Comparison of ENCODE assay signal across 29 mouse cellular contexts in the genomic region with DNA sequence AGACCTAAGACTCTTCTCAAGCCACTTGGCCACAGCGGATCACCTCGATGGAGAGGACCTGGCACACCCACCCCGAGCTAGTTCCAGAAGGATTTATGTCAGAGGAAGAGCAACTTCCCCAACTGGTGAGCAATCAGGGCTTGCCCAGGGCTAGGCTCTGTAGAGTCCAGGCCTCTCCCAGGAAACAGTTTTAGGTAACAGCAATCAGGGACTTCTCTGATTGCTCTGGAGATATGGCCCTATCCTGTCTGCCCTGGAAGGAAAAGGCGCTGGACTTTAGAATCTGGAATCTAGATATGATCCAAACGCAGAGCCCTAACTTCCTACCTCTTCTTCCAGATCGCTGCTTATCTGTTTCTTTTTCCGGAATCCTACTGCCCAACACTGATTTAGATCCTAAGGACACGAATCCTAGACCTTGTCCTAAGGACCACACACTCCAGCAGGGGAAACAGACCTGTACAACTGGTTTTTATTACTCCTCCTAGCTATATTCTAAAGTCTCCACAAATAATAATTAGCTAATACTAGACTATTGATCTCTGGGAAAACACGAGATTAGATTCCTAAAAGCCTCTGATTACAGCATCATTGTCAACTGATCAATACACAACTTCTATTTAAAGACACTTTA. TPM values are rescaled to one million over a fixed set of nuclear protein-coding genes. Genes with fewer than 3 reads are reported as not detected.
DNase-seq lines count a peak whose midpoint lies in the region; ATAC-seq and TF ChIP-seq lines count a peak whose summit lies in the region.
"Had no signal": no experiment of that assay in that cellular context is flagged by ENCODE, and none has a peak within 500 bp of the region (broad histone marks: within the 10 kb centered on the region; RNA-seq: fewer than 3 reads in every experiment).

No protein-coding gene starts in this region.

- no peak for ATAC-seq in liver, embryonic 11.5 days (replicated peaks; ENCODE audit: low FRiP score)
- peak; percentile 65 for ATAC-seq in intestine, postnatal 0 days
- ATAC-seq: forebrain, embryonic 13.5 days; forebrain, embryonic 16.5 days; hindbrain, embryonic 16.5 days had no signal

- TF ChIP-seq POLR2A in liver, adult 2 months (IDR thresholded peaks at IDR 0.05; ENCODE audit: extremely low read depth, insufficient read depth, low read length), result no peak
- no peak for TF ChIP-seq POLR2A in cerebellum, adult 2 months (IDR thresholded peaks at IDR 0.05; ENCODE audit: borderline replicate concordance, insufficient read depth, low read length)

- H3K9me3 ChIP-seq in liver, embryonic 11.5 days (ENCODE audit: control insufficient read depth, low read length), result no peaks in the 10 kb centered on the region
- H3K9me3 ChIP-seq in intestine, postnatal 0 days (ENCODE audit: control insufficient read depth), result no peaks in the 10 kb centered on the region
- H3K9me3 ChIP-seq: embryonic facial prominence, embryonic 10.5 days; embryonic facial prominence, embryonic 13.5 days; forebrain, embryonic 10.5 days; forebrain, embryonic 13.5 days; hindbrain, embryonic 12.5 days had no signal

- H3K27ac ChIP-seq in liver, adult 2 months (replicated peaks; ENCODE audit: insufficient read depth, low read depth, low read length), result no peak overlapping the region
- no peak overlapping the region for H3K27ac ChIP-seq in liver, embryonic 11.5 days (ENCODE audit: low read depth, low read length)
- H3K27ac ChIP-seq in intestine, postnatal 0 days (ENCODE audit: low read depth, low read length), result no peak overlapping the region
- no peak overlapping the region for H3K27ac ChIP-seq in cerebellum, adult 2 months (ENCODE audit: insufficient read depth, low read length)
- H3K27ac ChIP-seq: embryonic facial prominence, embryonic 10.5 days; embryonic facial prominence, embryonic 13.5 days; forebrain, embryonic 10.5 days; forebrain, embryonic 13.5 days; hindbrain, embryonic 12.5 days had no signal

- peaks cover 3% of the 10 kb centered on the region; the same call in 1 of the 2 replicates for H3K27me3 ChIP-seq in liver, adult 2 months (ENCODE audit: control insufficient read depth, insufficient read depth, low read length)
- no peaks in the 10 kb centered on the region for H3K27me3 ChIP-seq in liver, embryonic 11.5 days (replicated peaks; ENCODE audit: control insufficient read depth, insufficient read depth, low read length)
- no peaks in the 10 kb centered on the region for H3K27me3 ChIP-seq in intestine, postnatal 0 days (replicated peaks; ENCODE audit: control insufficient read depth, insufficient read depth, low read length)
- no peaks in the 10 kb centered on the region for H3K27me3 ChIP-seq in cerebellum, adult 2 months (ENCODE audit: control insufficient read depth, insufficient read depth, low read length)
- H3K27me3 ChIP-seq: embryonic facial prominence, embryonic 13.5 days; forebrain, embryonic 13.5 days; hindbrain, embryonic 12.5 days had no signal

- TF ChIP-seq CTCF in liver, adult 2 months (IDR thresholded peaks at IDR 0.05; ENCODE audit: low read depth, low read length), result no peak
- no peak for TF ChIP-seq CTCF in intestine, postnatal 0 days (IDR thresholded peaks at IDR 0.05; ENCODE audit: low read depth)
- no peak for TF ChIP-seq CTCF in cerebellum, adult 2 months (IDR thresholded peaks at IDR 0.05; ENCODE audit: borderline replicate concordance, insufficient read depth, low read depth, low read length)

- no peaks in the 10 kb centered on the region for H3K36me3 ChIP-seq in liver, adult 2 months (ENCODE audit: control insufficient read depth, insufficient read depth, low read length)
- no peaks in the 10 kb centered on the region for H3K36me3 ChIP-seq in liver, embryonic 11.5 days (ENCODE audit: control insufficient read depth, insufficient read depth, low read length)
- H3K36me3 ChIP-seq in intestine, postnatal 0 days (ENCODE audit: control insufficient read depth, insufficient read depth), result no peaks in the 10 kb centered on the region
- H3K36me3 ChIP-seq: embryonic facial prominence, embryonic 10.5 days; embryonic facial prominence, embryonic 13.5 days; forebrain, embryonic 10.5 days; hindbrain, embryonic 12.5 days had no signal

- no peak overlapping the region for H3K4me2 ChIP-seq in liver, embryonic 11.5 days
- H3K4me2 ChIP-seq in intestine, postnatal 0 days (replicated peaks; ENCODE audit: low read depth), result peak overlapping the region; percentile 21; the same call in 1 of the 2 replicates
- H3K4me2 ChIP-seq: embryonic facial prominence, embryonic 13.5 days; forebrain, embryonic 13.5 days; heart, embryonic 11.5 days; hindbrain, embryonic 12.5 days had no signal

- no peak overlapping the region for H3K4me3 ChIP-seq in liver, adult 2 months (ENCODE audit: insufficient read depth, low read depth, low read length)
- no peak overlapping the region for H3K4me3 ChIP-seq in liver, embryonic 11.5 days (ENCODE audit: low read depth, low read length)
- no peak overlapping the region for H3K4me3 ChIP-seq in intestine, postnatal 0 days (ENCODE audit: low read depth, low read length)
- H3K4me3 ChIP-seq in cerebellum, adult 2 months (replicated peaks; ENCODE audit: insufficient read depth, low read depth, low read length), result no peak overlapping the region
- H3K4me3 ChIP-seq: embryonic facial prominence, embryonic 10.5 days; embryonic facial prominence, embryonic 13.5 days; forebrain, embryonic 10.5 days; forebrain, embryonic 13.5 days; hindbrain, embryonic 12.5 days had no signal

- peak; percentile 86 for DNase-seq in liver, adult 2 months (ENCODE audit: extremely low read depth, low read depth, low spot score)
- no peak for DNase-seq in liver, embryonic 11.5 days (ENCODE audit: low spot score)
- peak; percentile 19 for DNase-seq in thymus, postnatal 4 days
- no peak for DNase-seq in thymus, postnatal 36 days
- DNase-seq in lung, adult 18-20 months, result no peak
- DNase-seq in cerebellum, adult 2 months, result no peak
- DNase-seq: adrenal gland, adult 2 months; adrenal gland, postnatal 14 days; cerebellum, adult 11 months; cerebellum, adult 8-10 months; cerebellum, postnatal 10 days; cerebellum, postnatal 36 days; embryo, embryonic 11 days; gastrocnemius, postnatal 10 days; gastrocnemius, postnatal 36 days had no signal

- H3K4me1 ChIP-seq in liver, adult 2 months (ENCODE audit: control insufficient read depth, insufficient read depth, low read length), result peaks cover 4% of the 10 kb centered on the region
- no peaks in the 10 kb centered on the region for H3K4me1 ChIP-seq in liver, embryonic 11.5 days (replicated peaks; ENCODE audit: control insufficient read depth, insufficient read depth, low read length)
- peaks cover 3% of the 10 kb centered on the region; the same call in 1 of the 2 replicates for H3K4me1 ChIP-seq in intestine, postnatal 0 days (replicated peaks; ENCODE audit: control insufficient read depth, insufficient read depth, low read length)
- no peaks in the 10 kb centered on the region for H3K4me1 ChIP-seq in cerebellum, adult 2 months (ENCODE audit: control insufficient read depth, insufficient read depth, low read length)
- H3K4me1 ChIP-seq: embryonic facial prominence, embryonic 10.5 days; embryonic facial prominence, embryonic 13.5 days; forebrain, embryonic 10.5 days; forebrain, embryonic 13.5 days; hindbrain, embryonic 12.5 days had no signal

- H3K79me2 ChIP-seq in liver, adult 2 months (ENCODE audit: control insufficient read depth, insufficient read depth, low read length), result no peaks in the 10 kb centered on the region

- WGBS in liver, adult 2 months, result 36% methylated on average over 9 of the region's 9 CpGs
- WGBS in liver, embryonic 11.5 days, result 73% methylated on average over 9 of the region's 9 CpGs
- WGBS in intestine, postnatal 0 days, result 46% methylated on average over 9 of the region's 9 CpGs
- 87% methylated on average over 9 of the region's 9 CpGs for WGBS in cerebellum, adult 2 months

- H3K9ac ChIP-seq in liver, adult 2 months (ENCODE audit: low read depth, low read length), result peak overlapping the region; percentile 9; the same call in 1 of the 2 replicates
- no peak overlapping the region for H3K9ac ChIP-seq in liver, embryonic 11.5 days (ENCODE audit: low read depth, low read length)
- no peak overlapping the region for H3K9ac ChIP-seq in intestine, postnatal 0 days (ENCODE audit: low read depth, low read length)
- H3K9ac ChIP-seq: embryonic facial prominence, embryonic 13.5 days; forebrain, embryonic 13.5 days; hindbrain, embryonic 12.5 days had no signal

RNA-seq across cellular contexts. Expression of gene Mfsd2a, which starts 25.4 kb away (rescaled TPM):
- 40.6 and 44.0 TPM in 2 replicates for total RNA-seq in liver, adult 2 months (2014; rRNA removed)
- polyA plus RNA-seq in liver, adult 2 months (2012; rRNA removed), result 32.8 and 62.5 TPM in 2 replicates
- 0.64 and 0.68 TPM in 2 replicates for polyA plus RNA-seq in liver, embryonic 11.5 days (2014; fragmentation: Nextera tagmentation; extraction: Ambion mirVana)
- polyA plus RNA-seq in intestine, postnatal 0 days (2015; fragmentation: Nextera tagmentation; extraction: Ambion mirVana), result 189 and 247 TPM in 2 replicates
- 32.9 and 34.4 TPM in 2 replicates for polyA plus RNA-seq in cerebellum, adult 2 months (2012; rRNA removed)
- total RNA-seq: granulocyte monocyte progenitor cell, adult 5-6 weeks; heart, adult 8-10 months; heart, postnatal 25 days; hematopoietic stem cell, adult 5-6 weeks had no signal

RNA-seq across cellular contexts. Expression of gene Cap1, which starts 49.7 kb away (rescaled TPM):
- total RNA-seq in liver, adult 2 months (2014; rRNA removed), result 52.6 and 55.7 TPM in 2 replicates
- polyA plus RNA-seq in liver, adult 2 months (2012; rRNA removed), result 33.7 and 38.2 TPM in 2 replicates
- 52.2 and 56.5 TPM in 2 replicates for polyA plus RNA-seq in liver, embryonic 11.5 days (2014; fragmentation: Nextera tagmentation; extraction: Ambion mirVana)
- 58.4 and 60.4 TPM in 2 replicates for polyA plus RNA-seq in intestine, postnatal 0 days (2015; fragmentation: Nextera tagmentation; extraction: Ambion mirVana)
- polyA plus RNA-seq in cerebellum, adult 2 months (2012; rRNA removed), result 82.1 and 89.7 TPM in 2 replicates

RNA-seq across cellular contexts. Expression of gene Mycl, which starts 59.9 kb away (rescaled TPM):
- 7.0 and 7.6 TPM in 2 replicates for total RNA-seq in liver, adult 2 months (2014; rRNA removed)
- 3.3 and 3.6 TPM in 2 replicates for polyA plus RNA-seq in liver, adult 2 months (2012; rRNA removed)
- 3.1 and 4.0 TPM in 2 replicates for polyA plus RNA-seq in liver, embryonic 11.5 days (2014; fragmentation: Nextera tagmentation; extraction: Ambion mirVana)
- polyA plus RNA-seq in intestine, postnatal 0 days (2015; fragmentation: Nextera tagmentation; extraction: Ambion mirVana), result 2.5 and 2.9 TPM in 2 replicates
- 5.3 and 5.8 TPM in 2 replicates for polyA plus RNA-seq in cerebellum, adult 2 months (2012; rRNA removed)
- total RNA-seq: hematopoietic stem cell, adult 5-6 weeks; MEL had no signal

Comparison
In these comparisons a context has a peak if more than half of its experiments do, and no peak if none do; other contexts are left out.
1. DNase-seq: peak in liver, adult 2 months (single experiment) and thymus, postnatal 4 days (single experiment); none in liver, embryonic 11.5 days (single experiment), thymus, postnatal 36 days (0 of 2), lung, adult 18-20 months (0 of 2) and cerebellum, adult 2 months (0 of 2).
2. RNA of gene Mfsd2a, which starts 25.4 kb away (polyA plus RNA-seq): 189 to 247 TPM in intestine, postnatal 0 days, 32.9 to 34.4 TPM in cerebellum, adult 2 months and 32.8 to 62.5 TPM in liver, adult 2 months; 0.64 to 0.68 TPM in liver, embryonic 11.5 days; every median in the first group is over 10 times any median in the second.